Mouse (Mus musculus): Measurements from ENCODE around the gene Gm7929. TPM values are rescaled to one million over a fixed set of nuclear protein-coding genes. Genes with fewer than 3 reads are reported as not detected.
"Not testable (repeated sequence)": the region's sequence is repeated elsewhere in the genome, so short reads cannot be mapped to it uniquely, and the experiment has no call there.

Gm7929 gene
- not detected in 2 replicates for total RNA-seq (2017)

DNA sequence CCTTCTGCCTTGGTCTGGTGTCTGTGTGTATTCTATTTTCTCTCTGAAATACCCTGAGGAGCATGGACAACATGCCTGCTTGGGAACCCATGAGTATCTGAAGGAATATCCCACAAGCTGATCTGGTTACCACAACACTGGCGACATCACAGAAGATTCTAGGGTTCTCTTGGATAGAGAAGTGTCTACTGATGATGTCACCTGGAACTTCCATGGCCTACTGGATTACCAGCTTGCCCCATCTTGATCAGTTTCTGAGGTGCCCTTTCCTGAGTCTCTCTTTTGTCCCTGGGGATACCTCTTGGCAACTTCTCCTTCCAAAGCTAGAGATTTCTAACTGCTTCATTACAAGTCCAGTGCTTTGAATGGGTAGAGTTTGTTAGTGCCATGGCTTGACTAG, at the start of gene Gm7929:
Gene Gm7929, minus strand, starts transcription at position 101 of the 400 bp plus-strand sequence.
- ATAC-seq (replicated peaks in 1 of 2; ENCODE audit: insufficient read depth in 1 of 2, low FRiP score in 2 of 2, low TSS enrichment in 1 of 2, low read depth in 1 of 2, poor library complexity in 2 of 2, severe bottlenecking in 2 of 2): not testable (repeated sequence)

DNA sequence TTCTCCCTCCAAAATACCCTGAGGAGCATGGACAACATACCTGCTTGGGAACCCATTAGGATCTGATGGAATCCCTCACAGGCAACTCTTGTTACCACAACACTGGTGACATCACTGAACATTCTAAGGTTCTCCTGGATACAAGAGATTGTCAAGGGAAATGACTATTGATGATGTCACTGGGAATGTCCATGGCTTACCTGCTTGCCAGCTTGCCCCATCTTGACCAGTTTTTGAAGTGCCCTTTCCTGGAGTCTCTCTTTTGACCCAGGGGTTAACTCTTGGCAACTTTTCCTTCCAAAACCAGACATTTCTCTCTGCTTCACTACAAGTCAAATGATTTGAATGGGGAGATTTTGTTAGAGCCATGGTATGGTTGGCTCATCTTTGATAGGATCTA, 21.9 kb upstream of the Gm7929 start, which contains the start of gene Gm47189:
Gene Gm47189, minus strand, starts transcription at position 101 of the 400 bp plus-strand sequence.
- not testable (repeated sequence) for ATAC-seq (replicated peaks in 1 of 2; ENCODE audit: insufficient read depth in 1 of 2, low FRiP score in 2 of 2, low TSS enrichment in 1 of 2, low read depth in 1 of 2, poor library complexity in 2 of 2, severe bottlenecking in 2 of 2)

DNA sequence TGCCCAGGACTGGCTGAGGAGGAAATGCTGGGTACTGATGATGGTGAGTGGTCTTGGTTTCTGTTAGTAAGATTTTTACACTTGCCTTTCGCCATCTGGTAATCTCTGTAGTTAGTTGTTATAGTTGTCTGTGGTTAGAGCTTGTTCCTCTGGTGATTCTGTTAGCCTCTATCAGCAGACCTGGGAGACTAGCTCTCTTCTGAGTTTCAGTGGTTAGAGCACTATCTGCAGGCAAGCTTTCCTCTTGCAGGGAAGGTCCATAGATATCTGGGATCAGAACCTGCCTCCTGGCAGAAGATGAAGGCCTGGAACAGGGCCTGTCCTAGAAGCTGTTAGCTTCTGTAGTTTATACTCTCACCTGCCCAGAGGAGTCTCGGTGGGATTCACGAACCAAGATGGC, 5.5 kb upstream of the Gm7929 start:
- not testable (repeated sequence) for ATAC-seq (replicated peaks in 1 of 2; ENCODE audit: insufficient read depth in 1 of 2, low FRiP score in 2 of 2, low TSS enrichment in 1 of 2, low read depth in 1 of 2, poor library complexity in 2 of 2, severe bottlenecking in 2 of 2)

GRCm38 (mm10) chr14:41723437-41723836, 27.0 kb downstream of the Gm7929 start:
- not testable (repeated sequence) for ATAC-seq (replicated peaks in 1 of 2; ENCODE audit: insufficient read depth in 1 of 2, low FRiP score in 2 of 2, low TSS enrichment in 1 of 2, low read depth in 1 of 2, poor library complexity in 2 of 2, severe bottlenecking in 2 of 2)

DNA sequence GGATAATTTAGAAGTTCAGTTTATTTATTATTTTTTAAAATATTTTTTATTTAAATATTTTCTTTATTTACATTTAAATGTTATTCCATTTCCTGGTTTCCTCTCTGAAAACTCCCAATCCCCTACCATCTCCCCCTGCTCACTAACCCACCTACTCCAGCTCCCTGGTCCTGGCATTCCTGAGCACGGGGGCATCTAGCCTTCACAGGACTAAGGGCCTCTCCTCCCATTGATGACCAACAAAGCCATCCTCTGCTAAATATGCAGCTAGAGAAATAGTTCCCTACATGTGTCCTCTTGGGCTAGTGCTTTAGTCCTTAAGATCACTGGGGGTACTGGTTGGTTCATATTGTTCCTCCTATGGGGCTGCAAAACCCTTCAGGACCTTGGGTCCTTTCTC, 33.2 kb downstream of the Gm7929 start:
- ATAC-seq (replicated peaks in 1 of 2; ENCODE audit: insufficient read depth in 1 of 2, low FRiP score in 2 of 2, low TSS enrichment in 1 of 2, low read depth in 1 of 2, poor library complexity in 2 of 2, severe bottlenecking in 2 of 2): not testable (repeated sequence)

GRCm38 (mm10) chr14:41701785-41702184, 48.6 kb downstream of the Gm7929 start, which contains the start of gene Gm8068:
TSS of gene Gm8068 (minus strand) at chr14:41701885.
- not testable (repeated sequence) for ATAC-seq (replicated peaks in 1 of 2; ENCODE audit: insufficient read depth in 1 of 2, low FRiP score in 2 of 2, low TSS enrichment in 1 of 2, low read depth in 1 of 2, poor library complexity in 2 of 2, severe bottlenecking in 2 of 2)

Other genes starting within 250 kb of the Gm7929 start
- not detected in 2 replicates for gene Gm7970, start 195.0 kb downstream of the Gm7929 start, total RNA-seq (2017)
- gene 1700049E17Rik2, start 177.4 kb downstream of the Gm7929 start, total RNA-seq (2017): not detected in 2 replicates
- not detected in 2 replicates for gene Gm3072, start 126.0 kb downstream of the Gm7929 start, total RNA-seq (2017)
- gene Gm3676, start 104.1 kb downstream of the Gm7929 start, total RNA-seq (2017): not detected in 2 replicates
- gene Gm8068, start 48.7 kb downstream of the Gm7929 start, total RNA-seq (2017): not detected in 2 replicates
- gene Gm47189, start 21.8 kb upstream of the Gm7929 start, total RNA-seq (2017): not detected in 2 replicates
- not detected in 2 replicates for gene Gm7980, start 156.7 kb upstream of the Gm7929 start, total RNA-seq (2017)
- gene 1700049E17Rik1, start 174.3 kb upstream of the Gm7929 start, total RNA-seq (2017): not detected in 2 replicates
- gene 1700024B05Rik, start 193.4 kb upstream of the Gm7929 start, total RNA-seq (2017): not detected in 2 replicates
- not detected in 2 replicates for gene Gm6401, start 217.3 kb upstream of the Gm7929 start, total RNA-seq (2017)
- not detected in 2 replicates for gene Gm3543, start 232.7 kb upstream of the Gm7929 start, total RNA-seq (2017)